Mouse (Mus musculus) kidney, postnatal 36 days (tissue): Measurements from ENCODE around the gene Vmn1r95.
"Not testable (repeated sequence)": the region's sequence is repeated elsewhere in the genome, so short reads cannot be mapped to it uniquely, and the experiment has no call there.

Experiments used
- DNase-seq, 2 experiments: peaks; one replicate each; pipeline ENCODE4 v3.0.0; 2021 to 2022; ENCODE audit warnings: mixed read lengths in 2 of 2

Gene Vmn1r95

GRCm38 (mm10) chr7:20193410-20193809, at the start of gene Vmn1r95:
TSS of gene Vmn1r95 (plus strand) at chr7:20193710.
- DNase-seq, result not testable (repeated sequence)

- not testable (repeated sequence) for DNase-seq
These were observed 25.2 kb upstream of the Vmn1r95 start, which contains the start of gene Vmn1r94 for GRCm38 (mm10) chr7:20168277-20168676. TSS of gene Vmn1r94 (minus strand) at chr7:20168377.

GRCm38 (mm10) chr7:20205507-20205906, 12.0 kb downstream of the Vmn1r95 start, which contains the start of gene Gm6164:
TSS of gene Gm6164 (minus strand) at chr7:20205607.
- DNase-seq, result not testable (repeated sequence)

- not testable (repeated sequence) for DNase-seq
These were observed 40.2 kb downstream of the Vmn1r95 start, which contains the start of gene Gm4498 for GRCm38 (mm10) chr7:20233728-20234127. TSS of gene Gm4498 (minus strand) at chr7:20233828.
